Mouse (Mus musculus): Measurements from ENCODE around the gene Nr2e1.

Gene Nr2e1

DNA sequence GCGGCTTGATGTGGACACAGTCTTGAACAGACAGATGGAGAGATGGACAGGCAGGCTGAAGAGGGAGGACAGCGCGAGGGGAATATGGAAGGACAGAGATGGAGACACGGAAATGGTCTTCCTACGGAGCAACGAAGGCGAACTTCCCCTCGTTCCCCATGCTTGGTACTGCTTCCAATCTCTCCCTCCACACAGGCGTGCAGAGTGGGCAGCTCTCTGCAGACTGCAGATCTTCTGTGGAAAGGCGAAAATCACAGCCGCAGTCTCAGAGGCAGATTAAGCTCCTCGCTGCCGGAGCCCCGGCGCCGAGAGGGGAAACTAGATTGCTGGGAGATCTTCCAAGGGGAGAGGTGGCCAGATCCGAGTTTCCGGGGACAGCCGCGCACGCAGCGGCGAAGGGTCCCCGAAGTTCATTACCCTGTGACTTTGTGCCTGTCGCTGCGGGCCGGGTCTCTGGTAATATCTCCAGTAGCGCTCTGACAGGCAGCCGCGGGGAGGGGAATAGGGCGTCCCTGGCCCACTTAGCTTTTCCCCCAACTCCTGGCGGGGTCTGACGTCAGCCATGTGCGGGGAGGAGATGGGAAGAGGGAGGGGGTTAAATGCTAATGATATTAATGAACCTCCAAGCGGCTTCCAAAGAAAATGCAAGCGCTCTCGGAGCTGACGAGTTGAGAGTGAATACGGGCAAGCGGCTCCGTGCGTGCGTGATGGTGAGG is at the start of gene Nr2e1, which contains the start of gene Ostm1:
Gene Nr2e1 (minus strand): TSS at position 476 of the 716 bp plus-strand sequence.
Gene Ostm1 (plus strand): TSS at position 666 of the 716 bp plus-strand sequence.
- no peak for DNase-seq (ENCODE audit: low read depth, low spot score)

DNA sequence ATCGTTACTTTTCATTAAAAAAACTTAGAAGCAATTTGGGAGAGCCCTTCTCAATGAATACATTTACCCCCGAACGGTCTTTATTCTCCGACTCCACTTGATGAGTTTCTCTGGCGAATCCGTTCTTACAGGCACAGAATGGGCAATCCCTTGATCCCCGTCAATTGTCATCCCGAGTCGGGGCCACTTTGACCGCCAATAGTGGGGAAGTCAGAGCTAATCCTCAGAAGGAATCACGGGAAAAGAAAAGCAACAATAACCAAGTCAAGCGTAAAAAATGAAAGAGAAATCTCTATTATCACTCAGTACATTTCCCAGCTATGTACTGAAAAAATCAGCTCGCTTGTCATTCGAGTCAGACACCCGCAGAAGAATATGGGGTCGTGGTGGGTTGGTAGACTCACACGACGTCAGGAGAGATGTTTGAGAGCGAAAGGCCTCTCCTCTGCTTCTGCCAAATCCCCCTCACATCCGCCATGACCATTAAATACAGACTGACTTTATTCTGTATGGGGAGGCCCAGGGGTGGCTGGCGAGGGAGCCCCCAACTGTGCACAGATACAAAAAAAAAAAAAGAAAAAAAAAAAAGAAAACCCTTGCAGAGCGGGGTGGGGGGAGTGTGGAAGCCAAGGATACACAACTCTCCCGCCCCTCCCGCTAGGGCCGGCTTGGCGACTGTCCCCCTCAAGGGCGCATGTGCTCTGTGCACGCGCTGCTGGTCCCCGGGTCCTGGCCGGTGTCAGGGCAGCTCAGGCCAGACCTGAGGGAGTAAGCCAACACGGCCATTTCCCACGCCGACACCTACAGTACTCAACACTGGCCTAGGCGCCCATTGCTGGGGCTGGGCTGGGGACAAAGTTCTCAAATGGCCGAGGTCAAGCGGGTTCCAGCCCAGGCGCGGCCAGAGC is 49.3 kb upstream of the Nr2e1 start:
- no peak for DNase-seq (ENCODE audit: low read depth, low spot score)

DNA sequence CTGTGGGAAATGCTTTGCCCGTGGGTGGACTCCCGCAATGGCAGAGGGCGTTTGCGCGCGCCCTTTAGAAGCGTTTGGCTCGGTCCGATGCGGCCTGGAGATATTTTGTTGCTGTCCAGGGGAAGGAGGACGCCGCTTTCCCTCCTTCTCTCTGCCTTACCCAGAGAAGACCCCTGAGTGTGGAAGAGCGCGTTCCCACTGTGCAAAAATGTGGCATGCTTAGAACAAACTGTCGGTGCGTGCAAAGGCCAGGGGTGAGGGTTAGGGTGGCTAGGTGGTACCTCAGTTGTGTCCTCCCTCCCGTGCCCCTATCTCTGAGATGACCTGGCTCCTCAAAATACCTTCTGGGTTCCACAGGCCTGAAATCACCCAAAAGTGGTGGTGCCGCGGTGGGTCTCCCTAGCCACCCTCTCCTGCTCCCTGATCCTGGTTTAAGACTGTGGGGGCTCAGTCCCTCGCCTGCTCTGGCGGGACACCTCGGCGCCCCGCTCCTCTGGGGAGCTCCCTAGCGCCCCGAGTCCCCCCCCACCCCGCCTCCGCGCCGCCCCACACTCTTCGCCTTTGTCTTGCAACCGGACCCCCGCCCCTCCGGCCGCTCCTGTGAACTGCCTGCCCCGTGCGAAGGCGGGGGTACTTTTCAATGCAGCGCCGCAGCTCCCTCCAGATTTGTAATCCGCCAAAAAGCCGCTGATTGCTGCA is 48.5 kb upstream of the Nr2e1 start:
- no peak for DNase-seq (ENCODE audit: low read depth, low spot score)

GRCm38 (mm10) chr10:42630596-42631355 is 47.3 kb upstream of the Nr2e1 start:
- DNase-seq (ENCODE audit: low read depth, low spot score), result no peak

DNA sequence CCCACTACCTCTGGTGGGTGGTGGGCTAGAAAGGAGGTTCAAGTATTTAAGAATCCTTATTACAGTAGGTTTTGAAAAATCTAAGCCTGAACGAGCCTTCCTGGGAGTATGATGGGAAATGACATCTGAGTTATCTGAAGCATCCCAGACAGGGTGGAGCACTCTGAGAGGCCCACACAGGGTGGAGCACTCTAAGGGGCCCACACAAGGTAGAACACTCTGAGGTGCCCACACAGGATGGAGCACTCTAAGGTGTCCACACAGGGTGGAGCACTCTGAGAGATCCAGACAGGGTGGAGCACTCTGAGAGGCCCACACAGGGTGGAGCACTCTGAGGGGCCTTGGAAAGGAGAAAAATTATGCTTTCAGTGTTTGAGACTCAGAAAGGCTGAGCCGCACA is 42.5 kb upstream of the Nr2e1 start:
- no peak for DNase-seq (ENCODE audit: low read depth, low spot score)

DNA sequence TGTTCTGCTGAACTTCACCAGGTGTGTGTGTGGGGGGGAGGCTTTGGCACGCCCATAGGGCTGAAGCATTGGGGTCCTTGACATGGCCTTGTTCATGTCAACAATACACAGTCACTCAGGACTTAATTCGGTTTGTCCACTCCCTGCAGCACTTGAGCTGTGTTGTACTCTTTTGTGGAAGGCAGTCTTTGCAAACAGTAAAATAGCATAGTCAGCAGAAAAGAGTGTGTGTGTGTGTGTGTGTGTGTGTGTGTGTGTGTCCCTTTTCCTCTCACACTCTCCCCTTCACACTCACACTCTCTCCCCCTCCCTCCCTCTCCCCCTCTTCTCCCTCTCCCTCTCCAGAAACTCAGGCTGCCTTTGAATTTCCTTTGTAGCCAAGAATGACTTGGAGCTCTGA is 34.9 kb upstream of the Nr2e1 start:
- no peak for DNase-seq (ENCODE audit: low read depth, low spot score)

DNA sequence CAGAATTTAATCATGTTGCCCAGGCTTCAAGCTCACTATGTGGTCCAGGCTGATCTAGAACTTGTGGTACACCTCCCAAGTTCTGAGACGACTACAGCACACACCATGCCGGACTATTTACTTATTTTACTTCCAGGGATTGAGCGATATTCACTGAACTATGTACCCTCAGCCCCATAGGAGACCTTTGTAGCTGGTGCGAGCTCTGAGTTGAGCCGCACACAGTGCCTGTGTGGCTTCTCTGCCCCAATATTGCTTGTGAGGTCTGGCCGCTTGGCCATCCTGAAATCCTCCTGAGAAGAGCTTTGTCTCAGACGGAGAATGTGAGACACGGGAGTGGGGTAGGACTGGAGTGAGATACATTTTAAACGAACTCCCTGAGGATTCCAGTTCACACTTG is 31.3 kb upstream of the Nr2e1 start:
- DNase-seq (ENCODE audit: low read depth, low spot score), result no peak

DNA sequence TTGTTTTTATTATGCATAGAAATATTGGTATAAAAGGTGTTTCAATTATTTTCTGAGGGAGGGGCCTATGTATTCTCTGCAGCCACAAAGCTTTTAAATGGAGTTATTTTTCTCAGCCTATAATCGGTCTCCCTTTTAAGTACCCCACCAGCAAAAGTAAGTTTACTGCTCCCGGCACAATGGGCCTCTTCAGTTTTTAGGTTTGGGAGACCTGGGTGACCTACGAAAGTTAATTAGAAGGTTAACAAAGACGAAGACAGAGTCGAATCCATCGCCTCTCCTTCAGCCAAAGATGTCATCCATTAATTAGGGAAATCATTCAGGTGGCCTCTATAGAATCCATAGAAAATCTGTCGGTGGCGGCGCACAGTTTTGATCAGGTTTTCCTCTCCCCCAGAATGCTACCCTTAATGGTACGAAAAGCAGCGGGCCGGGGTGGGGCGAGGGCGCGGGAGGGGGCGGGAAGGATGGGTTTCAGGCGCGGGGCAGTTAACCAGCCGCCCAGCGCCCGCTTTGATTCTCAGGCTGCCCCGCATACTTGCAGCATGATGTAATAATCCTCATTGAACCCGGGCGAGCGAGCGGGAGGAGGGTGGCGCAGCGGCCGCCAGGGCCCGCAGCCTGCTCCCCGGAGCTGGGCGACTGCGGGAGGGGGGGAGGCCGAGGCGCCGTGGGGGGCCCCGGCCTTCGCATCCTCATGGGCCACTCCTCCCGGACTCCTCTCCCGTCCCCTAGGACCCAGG is 30.4 kb upstream of the Nr2e1 start:
- DNase-seq (ENCODE audit: low read depth, low spot score), result no peak

DNA sequence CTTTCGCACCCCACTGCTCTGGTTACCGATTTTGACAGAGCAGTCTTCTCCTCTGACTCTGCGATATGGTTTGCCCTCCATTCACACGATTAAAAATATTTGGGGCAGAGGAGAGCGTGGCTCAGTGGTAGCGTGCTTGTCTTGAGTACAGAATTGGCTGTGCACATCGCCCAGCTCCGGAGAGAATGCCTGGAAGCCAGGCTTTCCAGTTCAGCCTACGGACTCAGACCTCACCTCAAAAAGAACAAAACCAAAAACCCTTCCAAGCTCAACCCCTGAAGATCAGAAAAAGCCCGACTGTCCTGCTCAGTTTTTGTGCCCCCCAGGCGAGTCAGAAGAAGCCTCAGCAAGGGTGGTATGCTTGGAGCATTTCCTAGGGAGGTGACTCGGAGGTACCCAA is 29.6 kb upstream of the Nr2e1 start:
- no peak for DNase-seq (ENCODE audit: low read depth, low spot score)

DNA sequence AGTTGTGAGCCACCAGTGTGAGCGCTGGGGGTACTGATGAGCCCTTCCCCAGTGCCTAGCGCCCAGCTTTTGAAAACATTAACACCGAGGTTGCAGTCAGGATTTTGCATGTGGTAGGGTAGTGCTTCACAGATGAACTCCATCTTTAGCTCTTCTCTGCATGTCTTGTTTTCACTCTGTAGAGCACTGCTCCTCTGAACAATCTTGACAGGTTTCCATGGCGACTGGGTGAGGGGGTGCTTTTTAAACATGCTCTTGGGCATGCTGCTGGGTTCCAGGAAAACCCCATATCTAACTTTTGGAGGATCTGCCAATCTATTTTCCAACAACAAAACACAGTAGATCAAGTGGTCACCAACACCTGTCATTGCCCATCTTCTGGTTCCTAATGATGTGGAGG is 23.3 kb upstream of the Nr2e1 start:
- no peak for DNase-seq (ENCODE audit: low read depth, low spot score)

DNA sequence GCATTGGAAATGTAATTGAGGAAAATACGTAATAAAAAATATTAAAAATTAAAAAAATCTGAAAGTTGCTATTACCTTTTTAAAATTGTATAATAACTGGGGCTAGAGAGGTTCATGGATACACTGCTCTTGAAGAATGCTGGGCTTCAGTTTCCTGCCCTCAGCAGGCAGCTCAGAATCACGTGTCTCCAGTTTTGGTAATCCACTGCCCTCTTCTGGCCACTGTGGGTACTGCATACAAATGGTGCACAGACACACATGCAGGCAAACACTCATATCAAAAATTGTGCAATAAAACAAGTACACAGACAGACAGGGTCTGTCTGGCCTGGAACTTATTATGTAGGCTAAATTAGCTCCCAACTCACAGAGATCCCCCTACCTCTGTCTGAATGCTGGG is 21.4 kb upstream of the Nr2e1 start:
- DNase-seq (ENCODE audit: low read depth, low spot score), result peak; percentile 50

GRCm38 (mm10) chr10:42601556-42601955 is 18.1 kb upstream of the Nr2e1 start:
- no peak for DNase-seq (ENCODE audit: low read depth, low spot score)

GRCm38 (mm10) chr10:42598615-42599014 is 15.2 kb upstream of the Nr2e1 start:
- no peak for DNase-seq (ENCODE audit: low read depth, low spot score)

DNA sequence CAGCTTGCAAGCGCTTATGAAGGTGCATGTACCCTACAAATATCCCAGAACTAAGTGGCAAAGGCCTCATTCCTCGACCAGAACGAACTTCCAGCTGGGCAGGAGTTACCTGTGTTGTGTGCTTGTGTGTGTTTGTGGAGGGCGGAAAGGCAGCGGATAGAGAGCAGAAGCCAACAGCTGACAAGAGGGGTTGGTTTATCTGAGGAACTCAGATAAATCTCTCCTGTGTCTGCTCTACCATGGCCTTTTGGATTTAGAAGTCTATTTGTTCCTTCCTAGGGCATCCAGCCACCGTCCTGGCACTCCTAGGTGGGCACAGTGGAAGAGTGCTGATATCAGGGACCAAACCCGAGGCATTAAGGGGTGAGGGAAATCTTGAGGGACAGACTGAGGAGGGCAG is 9.8 kb upstream of the Nr2e1 start:
- no peak for DNase-seq (ENCODE audit: low read depth, low spot score)

DNA sequence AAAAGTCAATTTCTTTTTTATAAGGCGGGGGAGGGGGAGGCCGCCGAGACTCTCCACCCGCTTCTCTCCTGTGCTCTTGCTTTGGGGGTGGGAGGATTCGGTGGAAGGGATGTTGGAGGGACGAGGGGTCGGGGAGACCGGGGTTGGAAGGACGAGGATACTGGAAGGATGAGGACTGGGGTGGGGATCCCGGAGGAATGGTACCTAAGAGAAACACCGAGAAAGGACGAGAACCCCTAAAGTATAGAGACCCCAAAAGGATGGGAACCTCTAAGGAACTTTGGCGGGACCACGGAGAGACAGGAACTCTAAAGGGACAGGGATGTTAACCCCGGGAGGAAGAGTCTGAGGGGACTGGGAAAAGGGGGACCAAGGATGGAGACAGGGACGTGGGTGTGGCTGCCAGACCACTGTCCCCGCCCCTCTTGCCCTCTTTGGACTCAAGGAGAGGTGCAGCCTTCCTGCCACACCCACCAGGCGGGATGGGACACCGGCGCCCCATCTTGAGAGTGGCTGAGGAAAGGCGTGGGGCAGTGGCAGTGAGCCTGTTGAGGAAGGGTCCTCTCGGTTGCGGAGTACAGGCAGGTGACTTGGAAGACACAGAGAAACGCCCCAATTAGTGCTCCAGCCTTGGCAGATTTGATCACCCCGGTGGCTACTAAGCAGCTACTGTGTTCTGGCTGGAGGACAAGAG is 8.7 kb upstream of the Nr2e1 start:
- no peak for DNase-seq (ENCODE audit: low read depth, low spot score)

GRCm38 (mm10) chr10:42591185-42591992 is 8.0 kb upstream of the Nr2e1 start:
- DNase-seq (ENCODE audit: low read depth, low spot score), result no peak

GRCm38 (mm10) chr10:42590261-42591184 is 7.1 kb upstream of the Nr2e1 start:
- no peak for DNase-seq (ENCODE audit: low read depth, low spot score)

DNA sequence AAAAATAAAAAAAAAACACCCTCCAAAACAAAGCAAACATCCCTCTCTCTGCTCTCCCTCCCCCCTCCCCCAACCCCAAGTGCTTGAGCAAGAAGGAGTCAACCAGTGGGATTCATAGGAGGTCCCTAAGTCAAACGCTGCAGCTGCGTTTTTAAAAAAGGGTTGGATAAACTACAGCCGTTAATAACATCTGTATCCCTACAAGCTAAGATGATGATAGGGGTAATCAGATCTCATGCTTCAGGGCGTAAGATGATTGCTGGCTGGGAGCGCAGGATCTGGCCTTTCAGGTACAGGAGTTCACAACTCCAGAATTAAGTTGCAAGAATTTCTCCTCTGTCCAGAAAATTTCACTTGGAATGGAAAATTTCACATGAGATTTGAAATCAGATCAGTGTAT is 6.1 kb upstream of the Nr2e1 start:
- DNase-seq (ENCODE audit: low read depth, low spot score), result no peak
